ENCODE assay signal across 10 mouse cellular contexts in genomic region chr1:39868825-39869571, GRCm38 (mm10). TPM values are rescaled to one million over a fixed set of nuclear protein-coding genes. Genes with fewer than 3 reads are reported as not detected.
A peak's percentile ranks its signal among the peaks of the same experiment; 100 is the strongest.
DNase-seq lines count a peak whose midpoint lies in the region; ATAC-seq and TF ChIP-seq lines count a peak whose summit lies in the region.
"Had no signal": no experiment of that assay in that cellular context is flagged by ENCODE, and none has a peak within 500 bp of the region (broad histone marks: within the 10 kb centered on the region; RNA-seq: fewer than 3 reads in every experiment).

No protein-coding gene starts in this region.

- TF ChIP-seq CTCF in gastrocnemius, adult 2 months (IDR thresholded peaks at IDR 0.05) = no peak
- no peak for TF ChIP-seq CTCF in left cerebral cortex, adult 2 months (IDR thresholded peaks at IDR 0.05)

- no peaks in the 10 kb centered on the region for H3K27me3 ChIP-seq in lung, embryonic 16.5 days (ENCODE audit: control insufficient read depth, insufficient read depth, low read depth, low read length)
- no peaks in the 10 kb centered on the region for H3K27me3 ChIP-seq in intestine, embryonic 16.5 days (replicated peaks; ENCODE audit: control insufficient read depth, insufficient read depth, low read length)
- H3K27me3 ChIP-seq in stomach, embryonic 16.5 days (ENCODE audit: control insufficient read depth, insufficient read depth, low read length) = no peaks in the 10 kb centered on the region
- H3K27me3 ChIP-seq: embryonic facial prominence, embryonic 15.5 days had no signal

- no peak overlapping the region; the same call in 1 of the 2 replicates for H3K27ac ChIP-seq in lung, embryonic 16.5 days (ENCODE audit: low read length)
- peak overlapping the region; percentile 70 for H3K27ac ChIP-seq in gastrocnemius, adult 2 months
- H3K27ac ChIP-seq in intestine, embryonic 16.5 days (ENCODE audit: low read length) = peak overlapping the region; percentile 63
- H3K27ac ChIP-seq in stomach, embryonic 16.5 days (ENCODE audit: low read length) = peak overlapping the region; percentile 47
- H3K27ac ChIP-seq in left cerebral cortex, adult 2 months = no peak overlapping the region
- H3K27ac ChIP-seq: embryonic facial prominence, embryonic 15.5 days had no signal

- DNase-seq in lung, postnatal 4 days = no peak
- DNase-seq in gastrocnemius, adult 2 months = peak; percentile 53
- no peak for DNase-seq in left cerebral cortex, adult 2 months (ENCODE audit: extremely low spot score in 1 of 2, low spot score in 2 of 2)
- no peak for DNase-seq in frontal cortex, adult 2 months (ENCODE audit: extremely low spot score in 1 of 2, low spot score in 1 of 2)
- DNase-seq in thymus, adult 18-20 months = no peak
- DNase-seq: layer of hippocampus, adult 9-11 months had no signal

- H3K36me3 ChIP-seq in lung, embryonic 16.5 days (ENCODE audit: control insufficient read depth, insufficient read depth, low read length) = no peaks in the 10 kb centered on the region
- H3K36me3 ChIP-seq in intestine, embryonic 16.5 days (ENCODE audit: control insufficient read depth, insufficient read depth, low read length) = no peaks in the 10 kb centered on the region
- no peaks in the 10 kb centered on the region for H3K36me3 ChIP-seq in stomach, embryonic 16.5 days (ENCODE audit: control insufficient read depth, insufficient read depth, low read length)
- H3K36me3 ChIP-seq: embryonic facial prominence, embryonic 15.5 days had no signal

- 0 out of 2 replicates have a peak, but pooled peaks have one; percentile 38 for ATAC-seq in lung, embryonic 16.5 days (ENCODE audit: low read depth)
- ATAC-seq in intestine, embryonic 16.5 days = peak; percentile 79
- no peak for ATAC-seq in stomach, embryonic 16.5 days (ENCODE audit: insufficient read depth, low FRiP score)

- no peak overlapping the region for H3K4me3 ChIP-seq in lung, embryonic 16.5 days (ENCODE audit: low read length)
- peak overlapping the region; percentile 64; the same call in 1 of the 2 replicates for H3K4me3 ChIP-seq in gastrocnemius, adult 2 months
- no peak overlapping the region for H3K4me3 ChIP-seq in intestine, embryonic 16.5 days (ENCODE audit: low read length)
- no peak overlapping the region for H3K4me3 ChIP-seq in stomach, embryonic 16.5 days (replicated peaks; ENCODE audit: low read length)
- H3K4me3 ChIP-seq in left cerebral cortex, adult 2 months = no peak overlapping the region
- H3K4me3 ChIP-seq: embryonic facial prominence, embryonic 15.5 days had no signal

- intact Hi-C loops in gastrocnemius, adult 2 months (cut with DNase I) = no loop called here
- intact Hi-C loops in left cerebral cortex, adult 2 months (cut with DNase I) = no loop called here

- H3K9ac ChIP-seq in lung, embryonic 16.5 days (ENCODE audit: low read length) = no peak overlapping the region
- no peak overlapping the region for H3K9ac ChIP-seq in intestine, embryonic 16.5 days (ENCODE audit: low read depth, low read length)
- no peak overlapping the region for H3K9ac ChIP-seq in stomach, embryonic 16.5 days (ENCODE audit: low read length)
- H3K9ac ChIP-seq: embryonic facial prominence, embryonic 15.5 days had no signal

- no peak overlapping the region for H3K4me2 ChIP-seq in lung, embryonic 16.5 days (ENCODE audit: low read depth, low read length)
- no peak overlapping the region for H3K4me2 ChIP-seq in intestine, embryonic 16.5 days (ENCODE audit: low read depth, low read length)
- no peak overlapping the region for H3K4me2 ChIP-seq in stomach, embryonic 16.5 days (ENCODE audit: low read depth, low read length)
- H3K4me2 ChIP-seq: embryonic facial prominence, embryonic 15.5 days had no signal

- peaks cover 20% of the 10 kb centered on the region for H3K4me1 ChIP-seq in lung, embryonic 16.5 days (replicated peaks; ENCODE audit: control insufficient read depth, insufficient read depth, low read length)
- H3K4me1 ChIP-seq in intestine, embryonic 16.5 days (ENCODE audit: control insufficient read depth, insufficient read depth, low read length) = peaks cover 27% of the 10 kb centered on the region
- peaks cover 29% of the 10 kb centered on the region for H3K4me1 ChIP-seq in stomach, embryonic 16.5 days (ENCODE audit: control insufficient read depth, insufficient read depth, low read length)

- WGBS in lung, embryonic 16.5 days = 45% methylated on average over 10 of the region's 10 CpGs
- 40% methylated on average over 10 of the region's 10 CpGs for WGBS in intestine, embryonic 16.5 days
- 41% methylated on average over 10 of the region's 10 CpGs for WGBS in stomach, embryonic 16.5 days

- no peaks in the 10 kb centered on the region for H3K9me3 ChIP-seq in lung, embryonic 16.5 days (ENCODE audit: control insufficient read depth, low read length)
- no peaks in the 10 kb centered on the region for H3K9me3 ChIP-seq in intestine, embryonic 16.5 days (ENCODE audit: control insufficient read depth, low read length)
- H3K9me3 ChIP-seq in stomach, embryonic 16.5 days (replicated peaks; ENCODE audit: control insufficient read depth, low read length) = no peaks in the 10 kb centered on the region; the same call in 1 of the 2 replicates
- H3K9me3 ChIP-seq: embryonic facial prominence, embryonic 15.5 days had no signal

RNA-seq across cellular contexts. Expression of gene Map4k4, which starts 31.7 kb away (rescaled TPM):
- polyA plus RNA-seq in lung, embryonic 16.5 days (2015; fragmentation: Nextera tagmentation; extraction: Ambion mirVana) = 20.9 and 21.6 TPM in 2 replicates
- total RNA-seq in gastrocnemius, adult 2 months (2021) = 10 to 100 TPM; 23.2 to 28.3 TPM
- 10.1 TPM in 2 replicates for polyA plus RNA-seq in intestine, embryonic 16.5 days (2015; fragmentation: Nextera tagmentation; extraction: Ambion mirVana)
- polyA plus RNA-seq in stomach, embryonic 16.5 days (2015; fragmentation: Nextera tagmentation; extraction: Ambion mirVana) = 15.3 and 16.2 TPM in 2 replicates
- total RNA-seq in left cerebral cortex, adult 2 months (2021) = 100 to 1,000 TPM in 1 of 2 experiments, 10 to 100 TPM in 1; 98.8 to 114 TPM
- 133 TPM in 2 replicates for polyA plus RNA-seq in frontal cortex, adult 2 months (2012; rRNA removed)

Comparison
In these comparisons a context has a peak if more than half of its experiments do, and no peak if none do; other contexts are left out.
1. H3K27ac ChIP-seq: peak in gastrocnemius, adult 2 months (single experiment), intestine, embryonic 16.5 days (single experiment) and stomach, embryonic 16.5 days (single experiment); none in lung, embryonic 16.5 days (single experiment) and left cerebral cortex, adult 2 months (single experiment).